Mouse (Mus musculus) heart, postnatal 25 days (tissue): Measurements from ENCODE around the gene Dmpk. TPM values are rescaled to one million over a fixed set of nuclear protein-coding genes. Genes with fewer than 3 reads are reported as not detected.

Experiments
- DNase-seq: peaks from one replicate; pipeline ENCODE4 v3.0.0; 2022; ENCODE audit warnings: low spot score
- intact Hi-C: fragments of 180-260 bp; cut with DNase I; formaldehyde crosslinking; loops from one replicate; pipeline ENCODE4 v1.15.1; 2025
- total RNA-seq, 2 experiments: library from RNA; stranded (reverse); gene quantifications; 2 replicates each; pipeline ENCODE4 v1.2.3; 2021

Dmpk gene
- total RNA-seq, 2 experiments from 2014 or later = 555 to 584 TPM

DNA sequence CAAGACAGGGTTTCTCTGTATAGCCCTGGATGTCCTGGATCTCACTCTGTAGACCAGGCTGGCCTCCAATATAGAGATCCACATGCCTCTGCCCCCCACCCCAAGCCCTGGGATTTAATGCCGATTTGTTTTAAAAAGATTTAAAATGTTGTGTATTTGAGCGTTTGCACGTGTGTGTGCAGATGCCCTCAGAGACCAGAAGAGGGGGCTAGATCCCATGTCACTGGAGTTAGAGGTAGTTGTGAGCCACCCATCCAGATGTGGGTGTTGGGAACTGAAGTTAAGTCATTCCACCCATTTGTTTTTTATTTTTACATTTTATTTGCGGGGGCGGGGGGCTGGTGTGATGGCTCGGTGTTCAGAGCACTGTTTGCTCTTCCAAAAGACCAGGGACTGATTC lies 9.2 kb upstream of the Dmpk start:
- intact Hi-C loops = loop anchor here (2.0 kb wide), 1 partner anchor 14 kb away; no protein-coding TSS in a partner anchor

DNA sequence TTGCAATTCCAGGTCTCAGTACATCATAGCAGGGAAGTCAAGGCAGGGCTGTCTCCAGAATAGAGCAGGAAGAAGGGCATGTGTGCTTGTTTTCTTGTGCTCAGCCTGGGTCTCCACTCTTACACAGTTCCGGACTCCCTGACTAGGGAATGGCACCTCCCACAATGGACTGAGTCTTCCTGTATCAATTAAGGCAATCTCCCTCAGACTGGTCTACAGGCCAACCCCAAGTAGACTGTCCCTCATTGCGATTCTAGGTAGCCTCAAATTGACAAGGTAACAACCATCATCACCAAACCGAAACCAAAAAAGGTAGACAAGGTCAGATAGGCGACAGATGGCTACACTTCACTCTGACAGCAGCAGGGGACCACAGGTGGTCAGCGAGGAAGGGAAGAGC lies 8.4 kb upstream of the Dmpk start:
- intact Hi-C loops = loop anchor here (2.0 kb wide), 1 partner anchor 14 kb away; no protein-coding TSS in a partner anchor
- DNase-seq = no peak

More for the DNA sequence above, 9.2 kb upstream of the Dmpk start:
- DNase-seq = no peak

DNA sequence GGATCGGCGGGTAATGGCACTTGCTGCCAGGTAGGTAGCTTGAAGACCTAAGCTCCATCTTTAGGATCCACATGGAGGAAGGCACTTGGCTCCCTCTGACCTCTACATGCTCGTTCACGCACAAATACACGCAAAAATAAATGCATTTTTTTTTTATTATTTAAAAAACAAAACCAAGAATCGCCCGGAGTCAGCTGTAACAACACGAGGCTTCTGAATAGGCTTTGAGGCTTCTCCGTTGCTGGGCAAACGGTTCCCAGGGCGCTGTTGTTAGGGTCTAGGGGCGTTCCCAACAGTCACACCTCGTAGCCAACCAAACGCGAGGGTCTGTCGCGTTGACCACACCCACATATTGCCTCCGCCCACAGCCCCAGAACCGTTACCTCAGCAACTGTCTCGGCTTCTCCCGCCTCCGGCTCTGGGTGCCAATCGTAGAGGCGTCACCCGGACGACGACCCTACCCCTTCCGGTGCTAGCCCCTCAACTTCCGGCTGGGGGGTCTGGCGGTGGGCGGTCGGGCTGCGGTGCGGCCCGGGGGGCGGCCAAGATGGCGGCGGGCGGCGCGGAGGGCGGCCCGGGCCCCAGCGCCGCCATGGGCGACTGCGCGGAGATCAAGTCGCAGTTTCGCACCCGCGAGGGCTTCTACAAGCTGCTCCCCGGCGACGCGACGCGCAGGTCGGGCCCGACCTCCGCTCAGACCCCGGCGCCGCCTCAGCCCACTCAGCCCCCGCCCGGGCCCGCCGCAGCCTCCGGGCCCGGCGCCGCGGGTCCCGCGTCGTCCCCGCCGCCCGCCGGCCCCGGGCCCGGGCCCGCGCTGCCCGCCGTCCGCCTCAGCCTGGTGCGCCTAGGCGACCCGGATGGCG lies 7.7 kb upstream of the Dmpk start, which contains the start of gene Dmwd:
Gene Dmwd, plus strand, starts transcription at position 505 of the 863 bp plus-strand sequence.
- intact Hi-C loops = loop anchor here (2.0 kb wide), 1 partner anchor 13 kb away; no protein-coding TSS in a partner anchor
- DNase-seq = peak; percentile 93

DNA sequence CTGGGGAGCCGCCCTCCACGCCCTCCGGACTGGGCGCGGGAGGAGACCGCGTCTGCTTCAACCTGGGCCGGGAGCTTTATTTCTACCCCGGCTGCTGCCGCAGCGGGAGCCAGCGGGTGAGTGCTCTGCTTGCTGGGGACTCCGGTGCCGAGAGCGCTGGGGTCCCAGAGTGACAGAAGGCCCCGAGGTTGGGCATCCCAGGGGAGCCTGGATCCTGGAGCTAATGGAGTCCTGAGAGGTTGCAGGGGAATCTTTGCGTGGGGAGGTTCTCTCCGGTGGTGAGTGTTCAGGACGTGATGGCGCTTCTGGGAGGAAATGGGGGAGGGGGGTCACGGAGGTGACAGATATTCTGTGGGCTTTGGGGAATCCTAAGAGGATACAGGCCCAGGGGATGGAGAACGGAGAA lies 7.1 kb upstream of the Dmpk start:
- intact Hi-C loops = no loop called here
- no peak for DNase-seq

DNA sequence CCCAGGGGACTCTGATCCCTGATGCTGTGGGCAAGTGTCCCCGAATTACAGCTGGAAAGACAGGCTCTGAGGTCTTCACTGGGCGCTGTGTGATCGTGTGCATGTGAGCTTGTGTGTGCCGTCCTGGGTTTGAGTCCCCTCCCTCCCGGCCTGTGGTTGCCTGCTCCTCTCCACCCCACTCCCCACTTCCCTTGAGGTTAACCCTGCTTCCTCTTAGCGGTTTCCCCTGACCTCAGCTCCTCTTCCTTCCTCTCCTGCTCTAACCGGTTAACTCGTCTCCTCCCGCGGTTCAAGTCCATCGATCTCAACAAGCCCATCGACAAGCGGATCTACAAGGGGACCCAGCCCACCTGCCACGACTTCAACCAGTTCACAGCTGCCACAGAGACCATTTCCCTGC lies 5.9 kb upstream of the Dmpk start:
- intact Hi-C loops = no loop called here
- no peak for DNase-seq

DNA sequence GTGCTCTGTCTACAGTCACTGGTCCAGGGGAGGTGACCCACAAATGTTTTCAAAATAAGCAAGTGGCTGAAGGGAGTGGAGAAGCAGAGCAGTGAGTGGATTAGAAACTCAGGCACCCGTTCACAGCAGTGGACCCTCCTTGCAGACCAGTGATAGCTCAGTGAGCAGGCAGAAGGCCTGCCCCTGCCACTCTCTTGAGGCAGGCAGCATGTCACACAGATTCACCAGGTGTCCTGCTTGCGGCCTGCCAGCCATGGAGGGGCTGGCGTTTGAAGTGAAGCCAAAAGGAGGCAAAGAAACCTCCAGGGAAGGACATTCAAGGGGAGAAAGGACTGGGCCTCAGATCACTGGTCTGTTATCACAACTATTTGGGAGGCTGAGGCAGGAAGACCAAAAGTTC lies 4.9 kb upstream of the Dmpk start:
- DNase-seq = no peak
- intact Hi-C loops = no loop called here

DNA sequence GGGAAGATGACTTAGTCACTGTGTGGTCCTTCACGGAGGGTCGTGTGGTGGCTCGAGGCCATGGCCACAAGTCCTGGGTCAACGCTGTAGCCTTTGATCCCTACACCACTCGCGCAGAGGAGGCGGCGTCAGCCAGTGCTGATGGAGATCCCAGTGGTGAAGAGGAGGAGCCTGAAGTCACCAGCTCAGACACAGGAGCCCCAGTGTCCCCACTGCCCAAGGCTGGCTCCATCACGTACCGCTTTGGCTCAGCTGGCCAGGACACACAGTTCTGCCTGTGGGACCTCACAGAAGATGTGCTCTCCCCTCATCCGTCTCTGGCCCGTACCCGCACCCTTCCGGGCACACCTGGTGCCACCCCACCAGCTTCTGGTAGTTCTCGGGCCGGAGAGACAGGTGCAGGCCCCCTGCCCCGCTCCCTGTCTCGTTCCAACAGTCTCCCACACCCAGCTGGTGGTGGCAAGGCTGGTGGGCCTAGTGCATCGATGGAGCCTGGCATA lies 3.1 kb upstream of the Dmpk start:
- intact Hi-C loops = no loop called here
- no peak for DNase-seq

DNA sequence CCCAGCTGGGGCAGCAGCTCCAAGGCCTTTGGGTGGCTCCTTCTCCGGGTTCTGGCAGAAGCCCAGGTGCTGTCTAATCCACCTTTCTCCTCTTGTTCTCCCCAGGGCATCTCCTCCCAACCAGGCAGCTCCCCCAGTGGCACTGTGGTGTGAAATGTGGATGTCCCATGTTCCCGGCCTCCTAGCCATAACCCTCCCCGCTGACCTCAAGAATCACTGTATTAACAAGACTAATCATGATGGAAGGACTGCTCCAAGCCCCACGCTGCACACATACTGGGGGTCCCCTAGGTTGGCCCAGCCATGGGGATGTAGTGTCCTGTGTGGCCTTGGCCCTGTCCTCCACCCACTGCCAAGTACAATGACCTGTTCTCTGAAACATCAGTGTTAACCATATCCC lies 1.5 kb upstream of the Dmpk start:
- DNase-seq = no peak
- intact Hi-C loops = no loop called here

DNA sequence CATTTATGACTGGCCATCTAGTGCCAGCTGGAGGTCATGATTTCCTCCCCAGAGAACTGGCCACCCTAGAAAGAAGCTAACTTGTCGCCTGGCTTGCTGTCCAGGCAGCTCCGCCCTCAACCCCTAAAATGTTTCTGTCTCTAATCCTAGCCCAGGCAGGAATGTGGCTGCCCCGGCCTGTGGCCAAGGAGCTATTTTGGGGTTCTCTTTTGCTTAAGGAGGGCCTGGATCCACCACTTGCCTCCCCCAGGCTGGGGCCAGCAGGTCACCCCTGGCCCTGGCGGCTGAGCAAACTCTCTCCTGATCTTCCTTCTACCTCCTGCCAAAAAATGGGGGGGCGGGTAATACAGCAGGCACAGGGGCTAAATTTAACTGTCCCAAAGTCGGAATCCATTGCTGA lies 553 bp upstream of the Dmpk start:
- peak; percentile 69 for DNase-seq
- intact Hi-C loops = no loop called here

DNA sequence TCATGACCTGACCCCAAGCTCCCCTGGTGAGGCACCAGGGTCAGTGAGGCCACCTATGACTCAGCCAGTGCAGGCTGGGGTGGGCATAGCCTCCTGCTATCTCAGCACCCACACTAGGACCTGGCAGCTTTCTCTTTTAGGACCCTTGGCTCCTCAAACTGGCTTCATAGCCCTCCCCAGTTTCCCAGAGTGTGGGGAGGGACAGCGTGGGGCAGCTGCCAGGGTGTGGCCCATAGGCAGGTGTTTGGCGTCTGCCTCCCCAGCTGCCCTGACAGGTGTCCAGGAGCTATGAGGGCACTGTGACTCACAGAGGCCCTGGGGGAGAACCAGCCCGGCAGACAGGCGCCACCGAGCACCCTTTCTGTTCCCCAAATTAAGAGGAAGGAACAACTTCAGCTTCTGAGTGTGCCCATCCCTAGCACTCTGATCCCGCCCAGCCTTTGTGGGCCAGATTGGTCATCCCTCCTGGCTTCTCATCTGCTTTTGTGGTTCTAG lies 675 bp downstream of the Dmpk start:
- intact Hi-C loops = no loop called here
- no peak for DNase-seq

DNA sequence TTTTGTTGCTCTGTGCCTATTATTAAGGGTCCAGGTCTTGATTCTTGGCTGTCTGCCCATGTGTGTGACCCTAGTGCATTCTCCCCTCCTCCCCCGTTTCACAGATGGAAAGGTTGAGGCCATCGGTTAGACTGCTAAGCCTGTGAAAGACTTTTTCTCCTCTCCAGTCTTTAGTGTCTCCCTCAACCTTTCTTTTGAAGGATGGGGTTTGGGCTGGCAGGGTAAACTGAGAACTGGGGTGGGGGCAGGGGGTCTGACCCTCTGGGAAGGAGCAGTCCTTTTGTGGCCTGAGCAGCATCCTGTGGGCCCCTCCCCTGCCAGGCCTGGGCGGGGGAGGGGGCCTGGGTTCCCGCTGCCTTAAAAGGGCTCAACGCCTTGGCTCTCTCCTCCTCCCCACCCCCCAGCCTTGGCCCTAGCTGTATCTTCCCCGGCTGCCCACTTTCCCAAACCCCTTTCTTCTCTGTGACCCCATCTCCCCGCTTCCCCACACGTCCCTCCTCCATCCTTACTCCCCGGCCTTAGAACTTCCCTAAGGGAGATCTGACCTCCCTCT lies 1.3 kb downstream of the Dmpk start:
- DNase-seq = no peak
- intact Hi-C loops = no loop called here

DNA sequence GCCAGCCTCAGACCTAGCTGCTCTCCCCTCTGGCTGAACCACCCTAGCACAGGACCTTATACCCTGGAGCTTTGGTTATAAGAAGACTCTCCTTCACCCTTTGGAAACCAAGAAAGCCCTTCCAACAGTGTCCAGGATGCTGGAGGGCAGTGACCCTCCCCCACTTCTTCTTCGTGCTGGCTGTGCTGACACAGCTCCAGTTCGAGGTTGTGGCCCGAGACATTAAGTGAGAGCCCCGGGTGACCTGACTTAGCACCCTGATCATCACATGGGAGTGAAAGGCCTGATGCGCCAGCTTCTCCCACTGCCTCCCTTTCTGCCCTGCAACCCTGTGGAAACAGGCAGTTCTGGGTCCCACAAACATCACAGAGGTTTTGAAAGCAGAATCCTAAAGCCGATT lies 1.8 kb downstream of the Dmpk start:
- intact Hi-C loops = no loop called here
- no peak for DNase-seq

DNA sequence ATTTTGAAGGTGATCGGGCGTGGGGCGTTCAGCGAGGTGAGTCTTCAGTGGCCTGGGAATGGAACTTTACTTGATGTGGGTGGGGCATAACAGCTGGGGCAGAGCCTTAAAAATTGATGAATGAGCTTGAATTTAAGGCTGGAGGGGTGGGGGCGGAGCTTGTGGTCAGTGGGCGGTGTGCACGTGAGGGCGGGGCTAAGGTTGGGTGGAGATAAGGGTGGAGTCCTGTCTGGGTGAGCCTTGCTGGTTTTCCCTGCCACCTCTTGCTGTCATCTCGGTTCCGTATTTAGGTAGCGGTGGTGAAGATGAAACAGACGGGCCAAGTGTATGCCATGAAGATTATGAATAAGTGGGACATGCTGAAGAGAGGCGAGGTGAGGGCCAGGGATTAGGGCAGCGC lies 2.4 kb downstream of the Dmpk start:
- intact Hi-C loops = no loop called here
- DNase-seq = no peak

DNA sequence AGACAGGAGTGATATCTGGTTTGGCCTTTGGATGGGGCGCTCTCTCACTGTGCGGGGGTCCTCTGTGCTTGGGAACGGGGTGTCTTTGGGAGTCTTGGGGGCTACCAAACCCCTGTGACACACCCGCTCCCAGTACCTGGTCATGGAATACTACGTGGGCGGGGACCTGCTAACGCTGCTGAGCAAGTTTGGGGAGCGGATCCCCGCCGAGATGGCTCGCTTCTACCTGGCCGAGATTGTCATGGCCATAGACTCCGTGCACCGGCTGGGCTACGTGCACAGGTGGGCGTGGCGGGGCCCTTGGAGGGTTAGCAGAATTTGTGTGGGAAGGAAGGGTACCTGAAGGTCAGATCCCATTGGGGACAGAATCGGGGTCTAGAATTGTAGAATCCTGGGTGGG lies 3.1 kb downstream of the Dmpk start:
- no peak for DNase-seq
- intact Hi-C loops = no loop called here

DNA sequence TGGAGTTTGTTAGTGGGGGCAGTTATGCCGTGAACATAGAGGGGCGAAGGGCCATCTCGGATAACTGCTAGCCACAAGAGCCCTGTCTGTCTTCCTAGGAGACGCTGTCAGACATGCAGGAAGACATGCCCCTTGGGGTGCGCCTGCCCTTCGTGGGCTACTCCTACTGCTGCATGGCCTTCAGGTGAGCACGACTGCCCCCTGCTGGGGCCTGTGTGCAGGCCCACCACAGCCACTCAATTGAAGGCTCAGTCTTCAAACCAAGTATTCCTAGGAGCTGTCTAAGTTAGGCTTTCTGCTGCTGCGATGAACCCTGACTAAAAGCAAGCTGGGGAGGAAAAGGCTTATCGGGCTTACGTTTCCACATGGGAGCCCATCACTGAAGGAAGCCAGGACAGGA lies 5.2 kb downstream of the Dmpk start:
- no peak for DNase-seq
- intact Hi-C loops = loop anchor here (2.0 kb wide), 1 partner anchor 14 kb away; no protein-coding TSS in a partner anchor

DNA sequence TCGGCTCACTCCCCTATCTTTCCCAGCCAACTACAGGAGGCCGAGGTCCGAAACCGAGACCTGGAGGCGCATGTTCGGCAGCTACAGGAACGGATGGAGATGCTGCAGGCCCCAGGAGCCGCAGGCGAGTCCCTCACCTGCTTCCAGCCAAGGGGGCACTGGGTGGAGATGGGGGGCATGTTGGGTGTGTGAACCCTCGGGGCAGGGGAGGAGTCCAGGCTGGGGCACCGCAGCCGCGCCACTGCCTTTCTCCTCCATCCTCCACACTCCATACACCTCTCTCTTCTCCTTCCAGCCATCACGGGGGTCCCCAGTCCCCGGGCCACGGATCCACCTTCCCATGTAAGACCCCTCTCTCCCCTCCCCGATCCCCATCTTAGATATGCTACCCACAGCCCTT lies 8.3 kb downstream of the Dmpk start:
- DNase-seq = no peak
- intact Hi-C loops = no loop called here

DNA sequence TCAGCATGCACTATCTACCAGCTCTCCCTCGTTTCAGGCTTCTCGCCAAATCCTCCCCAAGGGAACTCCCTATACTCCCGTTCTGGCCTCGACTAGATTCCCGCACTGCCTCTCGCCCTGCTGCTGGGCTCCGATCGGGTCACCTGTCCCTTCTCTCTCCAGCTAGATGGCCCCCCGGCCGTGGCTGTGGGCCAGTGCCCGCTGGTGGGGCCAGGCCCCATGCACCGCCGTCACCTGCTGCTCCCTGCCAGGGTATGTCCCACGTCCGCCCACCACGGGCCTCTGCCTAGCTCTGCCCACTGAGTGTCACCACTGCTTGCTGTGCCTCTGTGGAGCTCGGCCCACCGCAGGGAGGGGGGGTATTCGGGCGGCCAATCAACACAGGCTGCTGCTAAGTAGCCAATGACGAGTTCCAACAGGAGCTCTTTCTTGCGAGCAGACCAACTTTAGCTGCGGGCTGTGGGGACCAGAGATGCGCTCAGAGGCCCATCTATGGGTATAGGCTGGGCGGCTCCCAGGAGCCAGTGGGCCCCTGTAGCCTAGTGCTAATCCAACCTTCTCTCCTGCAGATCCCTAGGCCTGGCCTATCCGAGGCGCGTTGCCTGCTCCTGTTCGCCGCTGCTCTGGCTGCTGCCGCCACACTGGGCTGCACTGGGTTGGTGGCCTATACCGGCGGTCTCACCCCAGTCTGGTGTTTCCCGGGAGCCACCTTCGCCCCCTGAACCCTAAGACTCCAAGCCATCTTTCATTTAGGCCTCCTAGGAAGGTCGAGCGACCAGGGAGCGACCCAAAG lies 8.9 kb downstream of the Dmpk start:
- DNase-seq = peak; percentile 51
- intact Hi-C loops = loop anchor here (1.0 kb wide), 1 partner anchor 23 kb away; no protein-coding TSS in a partner anchor

DNA sequence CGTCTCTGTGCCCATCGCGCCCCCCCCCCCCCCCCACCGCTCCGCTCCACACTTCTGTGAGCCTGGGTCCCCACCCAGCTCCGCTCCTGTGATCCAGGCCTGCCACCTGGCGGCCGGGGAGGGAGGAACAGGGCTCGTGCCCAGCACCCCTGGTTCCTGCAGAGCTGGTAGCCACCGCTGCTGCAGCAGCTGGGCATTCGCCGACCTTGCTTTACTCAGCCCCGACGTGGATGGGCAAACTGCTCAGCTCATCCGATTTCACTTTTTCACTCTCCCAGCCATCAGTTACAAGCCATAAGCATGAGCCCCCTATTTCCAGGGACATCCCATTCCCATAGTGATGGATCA lies 9.5 kb downstream of the Dmpk start:
- DNase-seq = peak; percentile 78
- intact Hi-C loops = loop anchor here (1.0 kb wide), 1 partner anchor 24 kb away; no protein-coding TSS in a partner anchor

DNA sequence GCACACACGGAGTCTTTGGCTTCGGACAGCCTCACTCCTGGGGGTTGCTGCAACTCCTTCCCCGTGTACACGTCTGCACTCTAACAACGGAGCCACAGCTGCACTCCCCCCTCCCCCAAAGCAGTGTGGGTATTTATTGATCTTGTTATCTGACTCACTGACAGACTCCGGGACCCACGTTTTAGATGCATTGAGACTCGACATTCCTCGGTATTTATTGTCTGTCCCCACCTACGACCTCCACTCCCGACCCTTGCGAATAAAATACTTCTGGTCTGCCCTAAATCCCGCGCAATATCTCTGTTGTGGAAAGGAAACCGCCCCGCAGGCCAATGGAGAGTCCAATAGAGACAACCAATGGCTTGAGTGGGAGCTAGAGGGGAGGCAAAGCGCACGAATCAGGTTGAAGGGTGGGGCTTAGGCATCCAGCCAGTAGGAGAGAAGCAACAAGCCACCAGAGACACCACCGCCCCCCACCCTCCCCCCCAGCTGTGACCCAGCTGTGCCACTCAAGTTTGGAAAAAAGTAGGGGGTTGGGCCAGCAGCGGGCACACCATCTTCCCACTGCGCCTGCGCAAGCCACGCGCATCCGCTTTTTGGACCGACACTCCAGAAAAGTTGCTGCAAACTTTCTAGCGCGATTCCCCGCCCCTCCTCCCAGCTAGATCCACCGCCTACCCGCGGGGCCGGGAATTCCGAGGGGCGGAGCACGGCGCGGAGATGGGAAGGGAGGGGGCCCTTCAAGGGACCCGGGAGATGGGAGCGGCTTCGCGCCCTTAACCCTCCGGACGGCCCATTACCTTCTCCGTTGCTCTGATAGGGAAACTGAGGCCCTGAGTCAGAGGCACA lies 10.1 kb downstream of the Dmpk start:
- peak; percentile 96 for DNase-seq
- intact Hi-C loops = loop anchor here (1.0 kb wide), 1 partner anchor 24 kb away; no protein-coding TSS in a partner anchor
